Mouse (Mus musculus): ENCODE measurements around the gene Atp12a. TPM values are rescaled to one million over a fixed set of nuclear protein-coding genes. Genes with fewer than 3 reads are reported as not detected.

Gene Atp12a
- not detected for total RNA-seq (2022)

- DNase-seq (ENCODE audit: low spot score in 2 of 2), result no peak
These were observed at the start of gene Atp12a for GRCm38 (mm10) chr14:56364711-56365237. Gene Atp12a (plus strand): TSS chr14:56365068.

GRCm38 (mm10) chr14:56315519-56315918, 49.3 kb upstream of the Atp12a start:
- DNase-seq (ENCODE audit: low spot score in 2 of 2), result no peak

- DNase-seq (ENCODE audit: low spot score in 2 of 2), result no peak
These were observed 48.5 kb upstream of the Atp12a start for GRCm38 (mm10) chr14:56316333-56316732.

- no peak for DNase-seq (ENCODE audit: low spot score in 2 of 2)
These were observed 41.9 kb upstream of the Atp12a start for GRCm38 (mm10) chr14:56322982-56323381.

- DNase-seq (ENCODE audit: low spot score in 2 of 2), result no peak
These were observed 39.8 kb upstream of the Atp12a start for GRCm38 (mm10) chr14:56325038-56325437.

DNA sequence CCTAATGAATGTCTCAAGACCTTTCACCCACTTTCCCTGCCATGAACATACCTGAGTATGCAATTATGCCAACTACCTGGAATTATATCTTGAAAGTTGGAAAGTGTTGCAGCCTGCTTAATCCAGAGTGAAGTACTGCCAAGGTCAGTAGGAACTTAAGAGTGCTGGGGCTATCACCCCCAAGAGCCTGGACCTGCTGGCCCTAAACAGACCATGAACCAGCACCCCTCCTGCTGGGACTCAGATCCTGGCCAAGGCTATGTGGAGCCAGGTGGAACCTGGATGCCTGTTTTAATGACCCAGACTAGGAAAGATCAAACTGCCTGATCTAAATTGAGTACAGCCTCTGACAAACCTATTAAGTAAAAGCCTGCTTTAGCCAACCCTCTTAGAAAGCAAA, 31.2 kb upstream of the Atp12a start:
- DNase-seq (ENCODE audit: low spot score in 2 of 2), result no peak

GRCm38 (mm10) chr14:56334437-56334836, 30.4 kb upstream of the Atp12a start:
- DNase-seq (ENCODE audit: low spot score in 2 of 2), result no peak

DNA sequence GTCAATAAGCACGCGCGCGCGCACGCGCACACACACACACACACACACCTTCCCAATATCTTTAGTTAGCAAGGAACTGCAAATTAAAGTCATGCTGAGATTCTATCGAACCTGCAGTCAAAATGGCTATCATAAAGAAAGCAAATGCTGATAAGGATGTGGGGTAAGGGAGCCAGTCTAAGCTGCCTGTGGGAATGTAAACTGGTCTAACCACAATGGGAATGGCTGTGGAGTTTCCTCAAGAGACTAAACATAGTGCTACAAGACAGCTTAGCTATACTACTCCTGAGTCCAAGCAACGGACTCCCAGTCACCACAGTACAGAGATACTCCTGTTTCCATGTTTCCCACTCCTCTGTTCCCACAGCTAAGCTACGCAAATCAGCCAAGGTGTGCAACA, 28.8 kb upstream of the Atp12a start:
- no peak for DNase-seq (ENCODE audit: low spot score in 2 of 2)

DNA sequence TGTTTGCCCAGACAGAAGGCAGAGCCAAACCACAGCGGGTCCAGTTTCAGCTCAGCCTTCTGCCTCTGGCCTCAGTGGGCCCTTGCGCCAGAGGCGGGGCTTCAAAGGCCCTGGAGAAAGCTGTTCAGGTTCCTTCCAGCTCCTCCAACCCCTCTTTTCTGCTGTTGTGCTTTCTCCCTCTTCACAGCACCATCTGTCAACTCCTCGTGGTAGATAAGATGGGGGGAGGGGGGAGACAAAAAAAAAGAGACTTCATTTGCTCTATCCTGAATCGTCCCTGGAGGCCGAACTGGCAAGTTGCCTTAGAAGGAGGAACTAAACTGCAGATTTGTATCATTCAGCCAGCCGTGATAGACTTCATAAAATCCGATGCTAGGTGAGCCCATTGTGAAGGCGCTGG, 27.8 kb upstream of the Atp12a start:
- no peak for DNase-seq (ENCODE audit: low spot score in 2 of 2)

GRCm38 (mm10) chr14:56337696-56338095, 27.2 kb upstream of the Atp12a start:
- DNase-seq (ENCODE audit: low spot score in 2 of 2), result no peak

GRCm38 (mm10) chr14:56338882-56339442, 25.9 kb upstream of the Atp12a start:
- no peak for DNase-seq (ENCODE audit: low spot score in 2 of 2)

GRCm38 (mm10) chr14:56348704-56349103, 16.2 kb upstream of the Atp12a start:
- DNase-seq (ENCODE audit: low spot score in 2 of 2), result no peak

- DNase-seq (ENCODE audit: low spot score in 2 of 2), result no peak
These were observed 15.3 kb upstream of the Atp12a start for GRCm38 (mm10) chr14:56349541-56349940.

DNA sequence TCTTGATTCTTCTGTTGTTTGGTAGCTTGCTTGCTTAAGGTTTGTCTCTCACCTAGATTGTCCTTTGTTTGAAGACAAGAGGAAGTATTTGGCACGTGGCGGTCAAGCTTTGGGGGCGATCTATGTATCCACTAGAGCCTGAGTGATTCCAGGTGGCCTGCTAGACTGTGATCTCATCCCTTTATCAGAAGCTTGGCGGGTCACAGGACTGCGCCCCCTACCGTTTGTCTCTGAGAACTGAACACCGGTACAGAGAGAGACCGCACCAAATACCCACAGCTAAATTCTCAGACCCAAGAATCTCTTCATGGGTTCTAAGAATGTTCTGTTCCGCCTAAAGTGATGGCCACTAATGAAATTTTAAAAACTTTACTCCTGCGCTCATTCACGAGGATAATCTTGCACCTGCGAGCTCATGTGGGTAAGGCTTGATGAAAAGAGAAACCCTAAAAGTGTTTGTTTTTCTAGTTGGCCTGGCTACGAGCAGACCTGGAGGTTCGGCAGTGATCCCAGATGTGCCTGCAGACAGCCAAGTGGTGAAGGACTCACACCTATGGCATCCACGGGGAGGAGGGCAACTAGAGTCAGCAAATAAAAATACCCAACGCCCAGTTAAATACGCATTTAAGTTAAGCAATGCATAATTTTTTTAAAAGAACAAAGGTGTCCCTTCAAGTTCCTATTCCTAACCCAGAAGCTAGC, 12.8 kb upstream of the Atp12a start:
- no peak for DNase-seq (ENCODE audit: low spot score in 2 of 2)

- DNase-seq (ENCODE audit: low spot score in 2 of 2), result no peak
These were observed 10.1 kb upstream of the Atp12a start for GRCm38 (mm10) chr14:56354803-56355202.

GRCm38 (mm10) chr14:56355396-56355795, 9.5 kb upstream of the Atp12a start:
- no peak for DNase-seq (ENCODE audit: low spot score in 2 of 2)

DNA sequence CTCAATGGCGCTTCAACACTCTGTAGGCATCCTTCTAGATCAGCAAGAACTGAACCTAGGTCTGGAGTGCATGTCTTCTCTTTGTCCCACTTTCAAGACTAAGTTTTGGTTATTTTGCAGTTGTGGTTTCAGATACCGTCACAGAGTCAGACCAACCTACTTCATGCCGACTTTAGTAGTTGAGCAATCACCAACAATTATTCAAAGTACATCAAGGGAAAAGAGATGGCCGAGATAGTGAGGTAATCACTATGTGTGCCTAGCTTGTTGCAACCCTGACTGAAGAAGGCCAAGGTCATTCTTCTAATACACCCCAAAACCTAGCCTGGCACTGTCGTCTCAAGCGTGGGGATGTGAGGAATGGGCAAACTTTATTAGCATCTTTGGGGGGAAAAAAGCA, 8.7 kb upstream of the Atp12a start:
- DNase-seq (ENCODE audit: low spot score in 2 of 2), result no peak

- DNase-seq (ENCODE audit: low spot score in 2 of 2), result no peak
These were observed 6.4 kb upstream of the Atp12a start for GRCm38 (mm10) chr14:56358422-56358821.

- no peak for DNase-seq (ENCODE audit: low spot score in 2 of 2)
These were observed 5.7 kb upstream of the Atp12a start for GRCm38 (mm10) chr14:56359131-56359530.

DNA sequence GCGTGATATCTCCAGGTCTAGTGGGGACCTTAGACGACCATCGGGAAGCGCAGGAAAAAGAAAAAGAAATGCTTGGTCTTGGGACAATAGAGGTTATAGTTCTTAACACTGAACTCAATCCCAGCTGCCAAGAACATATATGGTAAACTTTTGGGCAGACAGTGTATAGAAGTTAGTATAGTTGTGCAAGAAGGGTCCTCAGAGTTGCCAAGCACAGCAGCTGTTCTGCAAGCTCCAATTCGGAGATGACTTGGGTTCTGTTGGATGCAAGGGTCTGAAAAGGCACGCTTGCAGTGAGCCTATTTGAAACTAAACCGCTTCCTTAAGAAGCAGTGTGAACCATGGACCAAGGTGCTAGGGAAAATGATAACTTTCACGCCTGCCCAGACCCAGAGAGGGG, 424 bp downstream of the Atp12a start:
- no peak for DNase-seq (ENCODE audit: low spot score in 2 of 2)

- DNase-seq (ENCODE audit: low spot score in 2 of 2), result no peak
These were observed 1.8 kb downstream of the Atp12a start for GRCm38 (mm10) chr14:56366712-56367111.

- no peak for DNase-seq (ENCODE audit: low spot score in 2 of 2)
These were observed 4.0 kb downstream of the Atp12a start for GRCm38 (mm10) chr14:56368834-56369233.

GRCm38 (mm10) chr14:56375731-56376130, 10.9 kb downstream of the Atp12a start:
- DNase-seq (ENCODE audit: low spot score in 2 of 2), result peak; percentile 37 to 50
